Mouse (Mus musculus): ENCODE measurements at regions not wholly inside any gene's neighbourhood (a gene's known extent, or its start where the extent isn't known, plus 50 kb on each side); places are given as distances from the start of the nearest gene placed in this dataset.

DNA sequence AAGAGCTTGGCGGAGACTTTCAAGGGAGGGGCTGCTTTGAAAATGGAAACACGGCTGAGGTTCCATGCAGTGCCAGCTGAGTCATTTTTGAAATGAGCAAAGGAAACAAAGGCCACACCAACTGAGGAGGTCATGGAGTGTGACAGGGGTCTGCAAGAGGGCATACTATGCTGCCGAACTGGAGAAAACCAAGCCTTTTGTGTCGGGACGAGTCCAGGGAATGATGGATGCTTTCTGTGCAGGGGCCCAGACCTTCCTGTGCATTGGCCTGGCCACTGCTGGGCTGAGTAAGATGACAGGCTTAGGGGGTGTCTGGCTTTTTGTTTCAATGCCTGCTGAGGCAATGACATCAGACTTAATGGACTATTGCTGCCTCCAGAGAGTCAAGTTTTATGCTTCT, 203.8 kb upstream of the Ubash3b start:
- no peak for DNase-seq

- no peak for DNase-seq
Observed at GRCm38 (mm10) chr9:41364442-41365250, 203.1 kb upstream of the Ubash3b start.

- DNase-seq, result no peak
Observed at GRCm38 (mm10) chr9:41360356-41360755, 198.9 kb upstream of the Ubash3b start.

DNA sequence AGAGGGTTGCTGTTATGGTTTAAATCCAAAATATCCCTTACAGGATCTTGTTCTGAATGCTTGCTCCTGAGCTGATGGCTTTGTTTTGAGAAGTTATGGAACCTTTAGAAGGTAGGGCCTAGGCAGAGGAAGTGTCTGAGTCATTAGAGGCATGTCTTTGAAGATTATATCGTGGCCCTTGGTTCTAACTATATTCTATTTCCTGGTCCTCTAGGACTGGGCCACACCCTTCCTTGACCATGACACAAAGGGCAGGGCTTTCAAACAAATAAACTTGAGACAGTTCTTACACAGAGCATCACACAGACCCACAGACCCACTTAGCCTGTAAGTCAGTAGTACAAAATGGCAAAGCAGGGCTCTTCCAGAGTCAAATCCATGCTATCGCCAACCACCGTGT, 197.8 kb upstream of the Ubash3b start:
- DNase-seq, result no peak

DNA sequence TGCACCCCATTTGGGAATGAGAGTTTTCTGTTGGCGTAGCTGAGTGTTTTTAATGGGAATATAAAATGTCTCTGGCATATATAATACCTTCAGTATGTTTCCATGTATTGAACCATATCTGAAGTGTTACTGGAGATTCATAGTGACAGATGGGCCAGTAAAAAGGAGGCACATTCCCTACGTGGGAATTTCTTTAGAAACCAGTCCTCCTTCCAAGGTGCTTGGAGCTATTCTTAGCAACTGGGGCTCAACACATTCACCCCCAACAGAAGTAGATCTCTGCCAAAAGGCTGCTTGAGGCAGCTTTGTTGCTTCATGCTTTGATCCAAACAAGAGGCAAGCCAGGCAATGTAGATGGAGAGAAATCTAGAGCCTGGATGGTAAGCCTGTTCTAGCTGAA, 183.8 kb upstream of the Ubash3b start:
- no peak for DNase-seq

- no peak for DNase-seq
Observed at GRCm38 (mm10) chr9:41337375-41337774, 175.9 kb upstream of the Ubash3b start.

GRCm38 (mm10) chr9:41336801-41337200, 175.3 kb upstream of the Ubash3b start:
- DNase-seq, result no peak

DNA sequence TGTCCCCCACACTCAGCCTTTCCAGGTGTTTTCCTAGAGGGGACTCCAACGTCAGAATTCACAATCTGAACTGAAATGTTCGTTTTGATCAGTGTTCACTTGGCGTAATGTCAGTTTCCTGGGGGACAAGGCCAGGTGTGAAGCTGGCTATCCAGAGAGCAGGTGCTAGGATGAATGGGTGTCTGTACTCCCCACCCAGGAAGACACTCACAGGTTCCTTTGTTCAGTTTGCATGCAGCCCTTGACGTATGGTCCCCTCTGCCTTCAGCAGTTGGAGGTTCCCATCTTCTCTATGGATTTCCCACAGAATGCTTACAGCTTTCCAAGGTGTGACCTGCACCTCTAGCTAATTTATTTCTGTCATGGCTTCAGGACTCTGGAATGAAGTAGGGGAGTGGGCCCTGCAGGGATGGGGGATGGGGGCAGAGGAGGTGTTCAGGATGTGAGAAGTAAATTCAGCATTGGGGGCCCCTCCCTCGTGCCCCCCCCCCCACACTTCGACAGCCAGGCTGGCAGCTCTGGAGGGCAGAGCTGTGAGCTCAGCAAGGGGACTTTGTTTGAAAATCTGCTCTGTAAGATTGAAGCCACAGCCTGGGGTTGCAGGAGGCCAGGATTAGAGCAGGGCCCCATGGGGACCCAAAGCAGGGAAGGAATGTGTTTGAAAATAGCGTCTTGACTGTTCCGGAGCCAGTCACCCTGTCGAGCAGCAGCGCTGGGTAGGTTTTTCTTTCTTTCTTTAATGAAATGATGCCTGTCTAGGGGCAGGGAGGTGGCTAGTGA, 173.2 kb upstream of the Ubash3b start:
- DNase-seq, result peak in 1 of 2 experiments; percentile 12

DNA sequence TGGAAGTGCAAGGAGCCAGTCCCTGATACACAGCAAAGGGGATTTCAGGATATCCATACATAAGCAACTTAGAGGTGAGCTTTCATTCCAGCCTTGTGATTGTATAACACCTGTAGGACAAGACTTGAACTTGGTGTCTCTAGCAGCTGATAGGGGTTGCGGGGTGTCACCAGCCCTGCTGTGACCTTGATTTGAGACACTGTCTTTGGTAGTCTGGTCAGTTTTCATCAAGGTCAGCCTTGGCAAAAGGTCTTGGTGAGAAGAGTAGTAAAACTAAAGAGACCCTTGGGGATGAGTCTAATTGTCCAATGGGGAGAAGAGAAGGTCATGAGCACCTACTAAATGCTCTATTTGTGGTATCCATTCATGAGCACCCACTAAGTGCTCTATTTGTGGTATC, 172.0 kb upstream of the Ubash3b start:
- DNase-seq, result no peak

DNA sequence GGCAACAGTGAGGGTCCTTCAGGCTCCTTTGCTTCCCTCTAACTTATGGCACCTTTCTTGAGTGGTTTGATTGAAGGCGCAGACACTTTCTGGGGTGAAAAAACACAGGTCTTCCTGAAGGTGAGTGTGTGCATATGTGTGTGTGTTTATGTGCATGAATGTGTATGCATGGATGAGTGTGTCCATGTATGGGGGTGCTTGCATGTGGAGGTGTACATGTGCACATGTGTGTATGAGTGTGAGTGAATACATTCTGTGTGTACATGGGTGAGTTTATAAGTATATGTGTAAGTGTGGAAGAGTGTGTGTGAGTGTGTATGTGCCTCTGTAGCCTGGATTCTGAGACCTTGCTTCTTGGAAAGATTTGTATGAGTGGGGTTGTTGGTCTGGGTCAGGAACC, 167.5 kb upstream of the Ubash3b start:
- DNase-seq, result no peak

DNA sequence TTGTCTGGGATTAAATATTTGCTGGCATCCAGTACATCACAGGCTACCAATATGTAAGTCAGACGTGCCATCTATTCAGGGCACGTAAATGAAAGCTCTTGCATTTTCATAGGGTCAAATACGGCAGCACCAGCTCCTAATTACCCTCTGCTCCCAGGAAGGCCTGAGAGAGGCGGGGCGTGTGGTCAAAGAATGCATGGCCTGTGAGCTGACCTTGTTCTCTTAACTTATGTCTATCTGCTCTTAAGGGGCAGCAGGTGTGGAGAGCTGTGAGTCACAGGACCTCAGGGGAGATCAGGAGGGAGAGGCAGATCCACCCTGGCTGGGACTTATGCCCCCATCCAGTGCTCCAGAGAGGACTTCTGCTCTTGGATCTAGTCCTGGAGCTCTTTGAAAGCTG, 167.0 kb upstream of the Ubash3b start:
- no peak for DNase-seq

DNA sequence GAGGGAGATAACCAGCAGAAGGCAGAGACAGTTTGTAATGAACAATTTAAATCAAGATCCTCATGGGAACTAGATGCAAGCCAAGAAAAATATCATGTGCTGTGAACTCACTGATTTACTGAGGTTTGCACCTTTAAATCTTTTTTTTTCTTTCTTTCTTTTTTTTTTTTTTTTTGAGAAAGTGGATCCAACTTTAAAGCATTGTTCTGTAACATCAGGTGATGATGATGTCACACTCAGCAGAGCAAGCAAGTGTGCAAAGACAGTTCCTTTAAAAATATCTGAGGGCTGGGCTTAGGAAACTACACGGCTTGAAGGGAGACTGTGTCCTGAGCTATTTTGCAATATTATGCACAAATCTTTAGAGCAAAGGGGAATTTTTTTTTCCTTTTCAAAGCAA, 166.6 kb upstream of the Ubash3b start:
- no peak for DNase-seq

DNA sequence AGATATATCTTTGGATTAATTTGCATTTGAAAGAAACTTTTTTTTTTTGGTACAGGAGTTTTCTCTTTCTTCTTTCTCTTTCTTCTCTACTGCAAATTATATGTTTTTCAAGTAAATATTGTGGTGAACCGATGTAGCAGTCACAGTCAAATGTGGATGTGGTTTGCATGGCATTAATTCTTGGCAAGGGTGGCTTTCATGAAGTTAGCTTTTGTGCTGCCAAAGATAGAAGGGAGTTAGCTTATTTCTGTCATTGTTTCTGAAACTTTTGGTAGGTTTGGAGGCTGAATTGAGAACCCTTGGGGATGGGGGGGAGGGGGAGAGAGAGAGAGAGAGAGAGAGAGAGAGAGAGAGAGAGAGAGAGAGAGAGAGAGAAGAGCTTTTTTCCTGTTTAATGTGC, 166.1 kb upstream of the Ubash3b start:
- DNase-seq, result no peak

DNA sequence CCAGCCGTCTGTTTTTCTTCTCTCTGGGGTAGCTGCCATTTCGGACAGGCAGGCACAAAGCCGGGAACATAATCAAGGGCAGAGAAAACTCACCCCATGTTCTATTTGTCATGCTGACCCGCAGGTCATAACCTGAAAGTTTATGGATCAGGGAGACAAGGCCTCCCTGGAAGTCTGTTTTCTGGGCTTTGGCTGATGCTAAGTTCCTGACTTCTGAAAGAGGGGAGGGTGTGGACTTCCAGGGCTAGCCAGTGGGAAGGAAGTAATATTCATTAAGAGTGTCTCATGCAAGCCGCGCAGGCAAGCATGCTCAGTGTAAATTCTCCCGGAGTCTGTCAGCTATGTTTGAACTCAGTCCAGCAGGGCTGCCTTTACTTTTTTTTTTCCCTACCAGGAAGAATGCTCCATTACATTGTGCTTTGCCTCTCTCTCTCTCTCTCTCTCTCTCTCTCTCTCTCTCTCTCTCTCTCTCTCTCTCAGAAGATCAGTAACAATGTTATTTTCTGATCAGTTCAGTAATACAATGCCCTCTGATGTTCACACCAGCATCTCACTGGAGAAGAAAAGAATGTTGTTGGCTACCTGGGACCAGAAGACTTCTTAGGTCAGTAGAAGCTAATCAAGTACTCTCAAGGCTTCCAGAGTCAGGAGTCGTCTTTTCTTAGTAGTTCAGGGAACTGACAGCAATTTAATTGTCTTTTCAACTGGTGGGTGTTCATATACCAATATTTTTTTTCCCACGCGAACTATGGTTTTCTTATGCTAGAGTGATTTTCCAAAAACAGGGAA, 165.5 kb upstream of the Ubash3b start:
- peak; percentile 23 to 31 for DNase-seq

DNA sequence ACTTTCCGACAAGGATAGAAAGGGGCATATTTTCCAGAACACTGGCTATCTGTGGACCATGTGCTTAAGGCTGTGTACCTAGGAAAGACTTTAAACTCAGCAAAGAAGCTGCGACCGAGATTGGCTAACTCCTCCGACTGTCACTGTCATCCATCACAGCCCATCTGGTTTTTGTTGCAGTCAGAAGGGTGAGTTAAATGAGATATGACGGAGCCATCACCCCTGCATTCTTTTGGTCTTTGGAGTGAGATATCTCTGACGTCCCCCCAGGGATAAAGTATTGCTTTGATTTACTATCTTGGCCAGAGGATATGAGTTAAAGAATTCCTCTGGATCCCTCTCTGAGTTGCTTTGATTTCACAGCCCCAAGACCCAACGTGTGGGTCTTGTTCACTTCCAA, 160.0 kb upstream of the Ubash3b start:
- no peak for DNase-seq

GRCm38 (mm10) chr9:41319066-41319465, 157.6 kb upstream of the Ubash3b start:
- no peak for DNase-seq

DNA sequence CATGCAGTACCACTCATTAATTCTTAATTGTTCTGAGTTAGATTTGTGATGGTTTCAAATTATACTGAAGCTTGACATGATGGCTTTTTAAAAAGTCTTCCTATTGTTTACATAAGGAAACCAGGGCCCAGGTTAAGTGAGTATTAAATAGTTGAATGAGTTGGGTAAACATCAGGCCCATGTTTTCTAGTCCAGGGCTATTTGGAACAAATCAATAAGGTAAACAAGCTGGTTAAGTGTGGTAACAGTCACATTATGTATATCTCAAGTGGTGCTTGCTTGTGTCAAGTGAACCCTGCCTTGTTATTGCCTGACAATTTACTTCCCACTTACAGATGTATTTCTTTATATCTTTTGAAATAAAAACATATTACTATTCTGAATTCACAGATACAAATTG, 144.7 kb upstream of the Ubash3b start:
- no peak for DNase-seq

GRCm38 (mm10) chr9:41303494-41303828, 142.0 kb upstream of the Ubash3b start:
- no peak for DNase-seq

GRCm38 (mm10) chr9:41302809-41303493, 141.5 kb upstream of the Ubash3b start:
- DNase-seq, result peak; percentile 73 to 76

- DNase-seq, result no peak
Observed at GRCm38 (mm10) chr9:41286145-41286468, 124.6 kb upstream of the Ubash3b start.

GRCm38 (mm10) chr9:41285266-41286144, 124.0 kb upstream of the Ubash3b start:
- DNase-seq, result peak; percentile 53 to 61

DNA sequence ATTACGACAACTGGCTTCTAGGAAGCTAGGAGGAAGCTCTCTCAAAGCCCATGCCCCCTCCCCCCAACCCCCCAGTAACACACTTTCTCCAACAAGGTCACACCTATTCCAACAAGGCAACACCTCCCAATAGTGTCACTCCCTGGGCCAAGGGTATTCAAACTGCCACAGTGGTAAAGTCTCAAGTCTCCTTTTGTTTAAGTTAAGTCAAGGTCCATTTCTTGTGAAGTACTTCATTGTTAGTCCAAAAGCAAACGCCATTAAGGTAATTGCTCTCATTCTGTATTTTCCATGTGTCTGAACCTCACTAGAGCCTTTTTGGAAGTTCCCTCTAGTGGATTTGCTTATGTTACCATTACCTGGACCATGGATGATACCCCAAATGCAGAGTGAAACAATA, 116.2 kb upstream of the Ubash3b start:
- DNase-seq, result no peak
